Mouse (Mus musculus) activated CD4-positive, CD25-positive, alpha-beta regulatory T cell, adult 4 months (primary cell): ENCODE results near the gene Xpo6. TPM values are rescaled to one million over a fixed set of nuclear protein-coding genes. Genes with fewer than 3 reads are reported as not detected.
A peak's percentile ranks its signal among the peaks of the same experiment; 100 is the strongest.

Experiments
- ATAC-seq: one replicate; pipeline ENCODE4 v1.8.0; 2017
- polyA plus RNA-seq, 2 experiments: library from polyadenylated mRNA; unstranded; fragments of 100-300 nt; shearing (Covaris generic); gene quantifications; one replicate each; pipeline ENCODE4 v1.2.1; 2017

Gene Xpo6
- polyA plus RNA-seq, 2 experiments from 2014 or later: 88.4 to 103 TPM

- no peak for ATAC-seq
Observed at GRCm38 (mm10) chr7:126194175-126194574, 6.1 kb downstream of the Xpo6 start.

- ATAC-seq: no peak
Observed at GRCm38 (mm10) chr7:126191471-126191870, 8.8 kb downstream of the Xpo6 start.

GRCm38 (mm10) chr7:126189517-126189916 is 10.8 kb downstream of the Xpo6 start:
- no peak for ATAC-seq

- no peak for ATAC-seq
Observed at GRCm38 (mm10) chr7:126185999-126186398, 14.3 kb downstream of the Xpo6 start.

- ATAC-seq: no peak
Observed at GRCm38 (mm10) chr7:126183583-126183982, 16.7 kb downstream of the Xpo6 start.

GRCm38 (mm10) chr7:126181487-126181886 is 18.8 kb downstream of the Xpo6 start:
- ATAC-seq: peak; percentile 4

GRCm38 (mm10) chr7:126180956-126181355 is 19.3 kb downstream of the Xpo6 start:
- peak; percentile 65 for ATAC-seq

GRCm38 (mm10) chr7:126178804-126179203 is 21.5 kb downstream of the Xpo6 start:
- ATAC-seq: peak; percentile 70

- ATAC-seq: no peak
Observed at GRCm38 (mm10) chr7:126175999-126176398, 24.3 kb downstream of the Xpo6 start.

GRCm38 (mm10) chr7:126175456-126175855 is 24.8 kb downstream of the Xpo6 start:
- no peak for ATAC-seq

- no peak for ATAC-seq
Observed at GRCm38 (mm10) chr7:126174863-126175262, 25.4 kb downstream of the Xpo6 start.

GRCm38 (mm10) chr7:126172001-126172400 is 28.3 kb downstream of the Xpo6 start:
- ATAC-seq: no peak

- no peak for ATAC-seq
Observed at GRCm38 (mm10) chr7:126168584-126168983, 31.7 kb downstream of the Xpo6 start.

- no peak for ATAC-seq
Observed at GRCm38 (mm10) chr7:126167426-126167825, 32.9 kb downstream of the Xpo6 start.

GRCm38 (mm10) chr7:126166571-126166970 is 33.7 kb downstream of the Xpo6 start:
- no peak for ATAC-seq

GRCm38 (mm10) chr7:126158238-126158637 is 42.1 kb downstream of the Xpo6 start:
- no peak for ATAC-seq

- ATAC-seq: no peak
Observed at GRCm38 (mm10) chr7:126155746-126156145, 44.6 kb downstream of the Xpo6 start.

- no peak for ATAC-seq
Observed at GRCm38 (mm10) chr7:126154731-126155130, 45.6 kb downstream of the Xpo6 start.

- no peak for ATAC-seq
Observed at GRCm38 (mm10) chr7:126152324-126152723, 48.0 kb downstream of the Xpo6 start.

GRCm38 (mm10) chr7:126146156-126146555 is 54.1 kb downstream of the Xpo6 start:
- no peak for ATAC-seq

- no peak for ATAC-seq
Observed at GRCm38 (mm10) chr7:126144364-126144763, 55.9 kb downstream of the Xpo6 start.

GRCm38 (mm10) chr7:126137850-126138249 is 62.5 kb downstream of the Xpo6 start:
- no peak for ATAC-seq

- ATAC-seq: no peak
Observed at GRCm38 (mm10) chr7:126135391-126135790, 64.9 kb downstream of the Xpo6 start.

GRCm38 (mm10) chr7:126134634-126135321 is 65.5 kb downstream of the Xpo6 start:
- ATAC-seq: no peak

- ATAC-seq: no peak
Observed at GRCm38 (mm10) chr7:126127673-126128072, 72.6 kb downstream of the Xpo6 start.
